Mouse (Mus musculus) testis, adult 2 months (tissue): Measurements from ENCODE around the gene Mpnd.

Experiments used
- CTCF ChIP-seq: fragments of 200-500 bp; IDR thresholded peaks from 2 replicates; pipeline ENCODE4 v1.5.1; 2012; ENCODE audit warnings: low read depth, mild to moderate bottlenecking, inconsistent platforms, low read length, moderate library complexity; ENCODE audit not compliant: control insufficient read depth, insufficient read depth, insufficient replicate concordance
- POLR2A ChIP-seq: fragments of 200-500 bp; IDR thresholded peaks from 2 replicates; pipeline ENCODE4 v1.6.1; 2012; ENCODE audit warnings: low read depth, mild to moderate bottlenecking, inconsistent platforms, low read length, moderate library complexity; ENCODE audit not compliant: control insufficient read depth

- TF ChIP-seq CTCF (no peak), POLR2A (no peak)
Observed at GRCm38 (mm10) chr17:55957726-55958583, 47.6 kb upstream of the Mpnd start.
